Mouse (Mus musculus): ENCODE data around the gene Fance.

Fance gene

DNA sequence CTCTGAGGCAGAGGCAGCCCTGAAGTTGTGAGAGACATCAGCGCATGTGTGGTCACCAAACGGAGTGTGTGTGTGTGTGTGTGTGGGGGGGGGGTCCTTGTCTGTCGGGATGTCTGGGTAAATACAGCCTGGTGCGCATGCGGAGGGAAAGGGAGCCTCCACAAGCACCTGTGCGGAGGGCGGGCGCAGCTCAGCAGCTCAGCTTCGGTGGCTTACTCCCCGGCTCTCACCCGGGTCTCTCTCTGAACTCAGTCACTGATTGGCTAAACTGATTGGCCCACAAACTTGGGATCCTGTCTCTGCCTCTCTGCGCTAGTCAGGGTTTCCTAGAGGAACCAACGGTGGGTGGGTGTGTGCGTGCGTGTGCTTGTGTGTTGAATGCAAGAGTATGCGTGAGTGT lies 61.2 kb downstream of the Fance start:
- in situ Hi-C loops (cut with MboI; ENCODE audit: low sequenced_read_pairs), result no loop called here

DNA sequence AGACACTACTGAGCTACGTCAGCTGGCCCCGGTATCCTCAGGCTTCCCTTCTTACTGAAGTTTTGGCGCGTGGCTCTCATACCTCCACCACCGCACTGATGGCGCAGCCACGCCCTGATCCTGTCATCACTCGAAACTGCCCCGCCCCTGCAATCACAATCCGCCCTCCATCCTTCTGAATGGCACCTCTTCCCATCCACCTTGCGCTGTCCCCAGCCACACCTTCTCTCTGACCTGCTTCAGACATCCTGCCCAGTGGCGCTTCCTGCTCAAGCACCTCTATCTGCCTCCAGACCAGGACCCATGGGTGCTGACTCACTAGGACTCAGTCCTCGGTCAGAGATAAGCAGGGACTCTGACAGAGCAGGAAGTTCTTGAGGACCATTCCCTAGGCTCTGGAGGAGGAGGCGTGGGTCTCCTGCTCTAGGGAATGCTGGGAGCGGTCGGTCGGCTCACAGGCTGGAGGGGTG lies 62.3 kb downstream of the Fance start:
- in situ Hi-C loops (cut with MboI; ENCODE audit: low sequenced_read_pairs), result no loop called here
